Mouse (Mus musculus): ENCODE measurements around the gene Wfs1. TPM values are rescaled to one million over a fixed set of nuclear protein-coding genes. Genes with fewer than 3 reads are reported as not detected.

Wfs1 gene
- total RNA-seq, 2 experiments from 2014 or later = 49.9 to 86.0 TPM

- H3K27ac ChIP-seq = peak overlapping the region; percentile 58
- TF ChIP-seq CTCF (IDR thresholded peaks at IDR 0.05) = no peak
- DNase-seq = peak; percentile 65
- intact Hi-C loops (cut with DNase I) = no loop called here
- H3K4me3 ChIP-seq = no peak overlapping the region
These were observed 10.0 kb downstream of the Wfs1 start for GRCm38 (mm10) chr5:36979001-36979400.

- TF ChIP-seq CTCF (IDR thresholded peaks at IDR 0.05) = no peak
- DNase-seq = no peak
- Histone ChIP-seq H3K27ac (no peak overlapping the region), H3K4me3 (no peak overlapping the region)
- intact Hi-C loops (cut with DNase I) = no loop called here
These were observed 11.2 kb downstream of the Wfs1 start for GRCm38 (mm10) chr5:36977809-36978208.

GRCm38 (mm10) chr5:36975336-36975735 lies 13.7 kb downstream of the Wfs1 start:
- no peak overlapping the region for H3K4me3 ChIP-seq
- no peak overlapping the region for H3K27ac ChIP-seq
- intact Hi-C loops (cut with DNase I) = no loop called here
- DNase-seq = no peak
- no peak for TF ChIP-seq CTCF (IDR thresholded peaks at IDR 0.05)

GRCm38 (mm10) chr5:36971587-36971986 lies 17.4 kb downstream of the Wfs1 start:
- no peak for TF ChIP-seq CTCF (IDR thresholded peaks at IDR 0.05)
- intact Hi-C loops (cut with DNase I) = no loop called here

GRCm38 (mm10) chr5:36960501-36960900 lies 28.5 kb downstream of the Wfs1 start:
- intact Hi-C loops (cut with DNase I) = no loop called here
- H3K4me3 ChIP-seq = no peak overlapping the region
- no peak for TF ChIP-seq CTCF (IDR thresholded peaks at IDR 0.05)
- no peak overlapping the region for H3K27ac ChIP-seq
- no peak for DNase-seq

More at GRCm38 (mm10) chr5:36971587-36971986, 17.4 kb downstream of the Wfs1 start:
- H3K4me3 ChIP-seq = no peak overlapping the region
- H3K27ac ChIP-seq = no peak overlapping the region
- DNase-seq = no peak

GRCm38 (mm10) chr5:36958837-36959236 lies 30.2 kb downstream of the Wfs1 start:
- Histone ChIP-seq H3K4me3 (no peak overlapping the region), H3K27ac (no peak overlapping the region)
- peak; percentile 71 for DNase-seq
- intact Hi-C loops (cut with DNase I) = loop anchor here (1.0 to 10.0 kb wide), 2 partner anchors 43 to 124 kb away; partner anchors contain the start of gene Man2b2
- TF ChIP-seq CTCF (IDR thresholded peaks at IDR 0.05) = peak; percentile 72

GRCm38 (mm10) chr5:36955366-36955765 lies 33.6 kb downstream of the Wfs1 start:
- Histone ChIP-seq H3K27ac (no peak overlapping the region), H3K4me3 (no peak overlapping the region)
- DNase-seq = no peak
- intact Hi-C loops (cut with DNase I) = loop anchor here (10.0 kb wide), 1 partner anchor 121 kb away; the partner anchor contains the start of gene Man2b2
- TF ChIP-seq CTCF (IDR thresholded peaks at IDR 0.05) = peak; percentile 79

- H3K4me3 ChIP-seq = no peak overlapping the region
- no peak overlapping the region for H3K27ac ChIP-seq
- intact Hi-C loops (cut with DNase I) = loop anchor here (10.0 kb wide), 1 partner anchor 118 kb away; the partner anchor contains the start of gene Man2b2
- no peak for TF ChIP-seq CTCF (IDR thresholded peaks at IDR 0.05)
- no peak for DNase-seq
These were observed 36.7 kb downstream of the Wfs1 start for GRCm38 (mm10) chr5:36952311-36952710.

- DNase-seq = no peak
- no peak overlapping the region for H3K4me3 ChIP-seq
- TF ChIP-seq CTCF (IDR thresholded peaks at IDR 0.05) = peak; percentile 34; the same call in 1 of the 2 replicates
- H3K27ac ChIP-seq = no peak overlapping the region
- intact Hi-C loops (cut with DNase I) = loop anchor here (10.0 kb wide), 1 partner anchor 116 kb away; the partner anchor contains the start of gene Man2b2
These were observed 38.1 kb downstream of the Wfs1 start for GRCm38 (mm10) chr5:36950871-36951270.

- no peak overlapping the region for H3K4me3 ChIP-seq
- intact Hi-C loops (cut with DNase I) = loop anchor here (2.0 to 5.0 kb wide), 2 partner anchors 54 to 158 kb away; no protein-coding TSS in a partner anchor
- DNase-seq = peak; percentile 79
- TF ChIP-seq CTCF (IDR thresholded peaks at IDR 0.05) = peak; percentile 85
- H3K27ac ChIP-seq = no peak overlapping the region
These were observed 40.2 kb downstream of the Wfs1 start for GRCm38 (mm10) chr5:36948831-36949230.

- intact Hi-C loops (cut with DNase I) = loop anchor here (5.0 kb wide), 1 partner anchor 161 kb away; no protein-coding TSS in a partner anchor
- peak; percentile 59 for DNase-seq
- Histone ChIP-seq H3K27ac (no peak overlapping the region), H3K4me3 (no peak overlapping the region)
- peak; percentile 97 for TF ChIP-seq CTCF (IDR thresholded peaks at IDR 0.05)
These were observed 42.6 kb downstream of the Wfs1 start for GRCm38 (mm10) chr5:36946445-36946844.

GRCm38 (mm10) chr5:36945713-36946112 lies 43.3 kb downstream of the Wfs1 start:
- no peak for DNase-seq

GRCm38 (mm10) chr5:36945102-36945701 lies 43.8 kb downstream of the Wfs1 start:
- no peak for DNase-seq
- TF ChIP-seq CTCF (IDR thresholded peaks at IDR 0.05) = no peak

More at GRCm38 (mm10) chr5:36945713-36946112, 43.3 kb downstream of the Wfs1 start:
- H3K4me3 ChIP-seq = no peak overlapping the region
- TF ChIP-seq CTCF (IDR thresholded peaks at IDR 0.05) = no peak
- intact Hi-C loops (cut with DNase I) = loop anchor here (5.0 kb wide), 1 partner anchor 162 kb away; no protein-coding TSS in a partner anchor
- H3K27ac ChIP-seq = no peak overlapping the region

More at GRCm38 (mm10) chr5:36945102-36945701, 43.8 kb downstream of the Wfs1 start:
- intact Hi-C loops (cut with DNase I) = loop anchor here (5.0 kb wide), 1 partner anchor 162 kb away; no protein-coding TSS in a partner anchor
- Histone ChIP-seq H3K4me3 (no peak overlapping the region), H3K27ac (no peak overlapping the region)
